Mouse (Mus musculus) thymus, adult 2 months (tissue): ENCODE measurements around the gene Cd96.

Experiments
- CTCF ChIP-seq: fragments of 200-500 bp; IDR thresholded peaks from 2 replicates; pipeline ENCODE4 v1.5.1; 2012; ENCODE audit warnings: mild to moderate bottlenecking, control low read depth, low read length, moderate library complexity, borderline replicate concordance; ENCODE audit not compliant: control insufficient read depth, poor library complexity, insufficient read depth; ENCODE audit errors: extremely low read depth
- POLR2A ChIP-seq: fragments of 200-500 bp; IDR thresholded peaks from 2 replicates; pipeline ENCODE4 v1.6.1; 2012; ENCODE audit warnings: mild to moderate bottlenecking, low read length, control low read depth, moderate library complexity; ENCODE audit not compliant: control insufficient read depth, poor library complexity, insufficient read depth; ENCODE audit errors: extremely low read depth

- no peak for TF ChIP-seq CTCF
- no peak for TF ChIP-seq POLR2A
These were observed 46.9 kb upstream of the Cd96 start for GRCm38 (mm10) chr16:46166971-46167370.
